Mouse (Mus musculus) ES-Bruce4 (cell line): Measurements from ENCODE around the gene Sult1e1.

Experiments used
- EP300 ChIP-seq: IDR thresholded peaks from 2 replicates; pipeline ENCODE4 v1.6.1; 2011; ENCODE audit warnings: low read depth, low read length; ENCODE audit not compliant: insufficient read depth
- POLR2A ChIP-seq: IDR thresholded peaks from one replicate; pipeline ENCODE4 v1.8.1; 2011; ENCODE audit warnings: low read length; ENCODE audit not compliant: insufficient read depth

GRCm38 (mm10) chr5:87538111-87538510, 53.3 kb downstream of the Sult1e1 start, which contains the start of gene Sult1b1:
- TF ChIP-seq EP300 (no peak), POLR2A (no peak)
